Mouse (Mus musculus) midbrain, embryonic 15.5 days (tissue): Measurements from ENCODE around the gene Vipr1. TPM values are rescaled to one million over a fixed set of nuclear protein-coding genes. Genes with fewer than 3 reads are reported as not detected.

ENCODE experiments used
- ATAC-seq: fragments of 200-750 bp; cut with Nextera tagmentation; replicated peaks from 2 replicates; pipeline ENCODE4 v1.8.0; 2017; ENCODE audit warnings: moderate TSS enrichment
- H3K27ac ChIP-seq: fragments of 300-500 bp; sonication (generic); 2 replicates; pipeline ENCODE4 v1.5.1; 2015; ENCODE audit warnings: mild to moderate bottlenecking, inconsistent platforms
- H3K27me3 ChIP-seq: fragments of 300-500 bp; sonication (generic); replicated peaks from 2 replicates; pipeline ENCODE4 v1.6.1; 2015; ENCODE audit warnings: inconsistent platforms
- H3K36me3 ChIP-seq: fragments of 300-500 bp; sonication (generic); replicated peaks from 2 replicates; pipeline ENCODE4 v1.6.1; 2015; ENCODE audit warnings: inconsistent platforms
- H3K4me1 ChIP-seq: fragments of 300-500 bp; sonication (generic); 2 replicates; pipeline ENCODE4 v1.6.1; 2015; ENCODE audit warnings: inconsistent platforms
- H3K4me2 ChIP-seq: fragments of 300-500 bp; sonication (generic); 2 replicates; pipeline ENCODE4 v1.6.1; 2015; ENCODE audit warnings: inconsistent platforms, mild to moderate bottlenecking, moderate library complexity
- H3K4me3 ChIP-seq: fragments of 300-500 bp; sonication (generic); 2 replicates; pipeline ENCODE4 v1.5.1; 2015; ENCODE audit warnings: mild to moderate bottlenecking, inconsistent platforms
- H3K9ac ChIP-seq: fragments of 300-500 bp; sonication (generic); 2 replicates; pipeline ENCODE4 v1.6.1; 2015; ENCODE audit warnings: mild to moderate bottlenecking, inconsistent platforms
- H3K9me3 ChIP-seq: fragments of 300-500 bp; sonication (generic); 2 replicates; pipeline ENCODE4 v1.6.1; 2016; ENCODE audit warnings: inconsistent platforms
- WGBS: fragments of 180-500 bp; shearing (Covaris S2); methylation state at CpG from one replicate; pipeline ENCODE4 v1.1.7; 2015; ENCODE audit warnings: mixed read lengths; 5-methylcytosine and 5-hydroxymethylcytosine counted together
- polyA plus RNA-seq: library from polyadenylated mRNA; unstranded; fragments of >200 nt; fragmentation: Nextera tagmentation; extraction: Ambion mirVana; gene quantifications from 2 replicates; pipeline ENCODE4 v1.2.1, GENCODE M21; 2015

The Vipr1 gene
- polyA plus RNA-seq, 1 experiment from 2014 or later: 0.15 TPM

DNA sequence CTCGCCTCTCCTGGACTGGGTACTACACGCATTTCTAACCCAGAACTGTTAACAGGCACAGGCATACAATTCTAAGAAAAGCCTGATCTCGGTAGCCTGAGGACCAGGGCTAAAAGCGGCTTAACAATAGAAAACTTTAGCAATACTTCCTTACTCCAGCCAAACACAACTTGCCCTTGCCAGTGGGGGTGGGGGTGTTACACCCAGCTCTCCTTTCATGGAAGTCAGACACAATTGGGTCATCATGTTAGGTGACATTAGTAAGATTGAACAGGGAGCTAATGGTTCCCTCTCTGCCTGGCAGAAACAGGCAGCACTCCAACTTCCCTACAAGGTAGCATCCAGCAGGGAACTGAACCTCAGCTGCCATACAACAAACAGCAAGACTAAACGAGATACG, 33.1 kb upstream of the Vipr1 start:
- no peaks in the 10 kb centered on the region for H3K9me3 ChIP-seq
- WGBS: 75% methylated on average over 6 of the region's 6 CpGs
- H3K4me3 ChIP-seq: no peak overlapping the region
- no peaks in the 10 kb centered on the region for H3K4me1 ChIP-seq
- no peaks in the 10 kb centered on the region for H3K36me3 ChIP-seq
- H3K9ac ChIP-seq: no peak overlapping the region
- no peak overlapping the region for H3K27ac ChIP-seq
- no peaks in the 10 kb centered on the region for H3K27me3 ChIP-seq
- H3K4me2 ChIP-seq: no peak overlapping the region
- no peak for ATAC-seq

DNA sequence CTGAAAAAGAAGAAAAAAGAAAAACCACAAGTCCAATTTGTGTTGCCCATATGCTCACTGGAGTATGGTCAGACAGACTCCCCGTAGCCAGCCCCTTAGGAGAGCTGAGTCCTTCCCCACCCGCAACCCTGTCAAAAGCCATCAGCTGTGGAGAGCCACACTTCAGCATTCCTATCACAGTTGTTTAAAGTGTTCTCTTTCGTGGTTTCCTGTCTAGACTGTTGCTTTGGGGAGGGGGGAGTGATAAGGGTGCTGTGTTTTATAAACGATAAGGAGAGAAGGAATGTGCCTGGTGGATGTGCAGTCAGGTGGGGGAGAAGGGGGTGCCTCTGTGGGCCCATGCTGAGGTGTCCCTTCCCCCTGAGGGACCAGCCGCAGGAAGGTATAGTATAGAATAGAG, 29.3 kb upstream of the Vipr1 start:
- Histone ChIP-seq H3K9ac (no peak overlapping the region), H3K4me3 (no peak overlapping the region), H3K4me1 (no peaks in the 10 kb centered on the region), H3K27ac (no peak overlapping the region), H3K36me3 (no peaks in the 10 kb centered on the region), H3K9me3 (no peaks in the 10 kb centered on the region), H3K4me2 (no peak overlapping the region), H3K27me3 (no peaks in the 10 kb centered on the region)
- no peak for ATAC-seq
- 84% methylated on average over 5 of the region's 5 CpGs for WGBS

DNA sequence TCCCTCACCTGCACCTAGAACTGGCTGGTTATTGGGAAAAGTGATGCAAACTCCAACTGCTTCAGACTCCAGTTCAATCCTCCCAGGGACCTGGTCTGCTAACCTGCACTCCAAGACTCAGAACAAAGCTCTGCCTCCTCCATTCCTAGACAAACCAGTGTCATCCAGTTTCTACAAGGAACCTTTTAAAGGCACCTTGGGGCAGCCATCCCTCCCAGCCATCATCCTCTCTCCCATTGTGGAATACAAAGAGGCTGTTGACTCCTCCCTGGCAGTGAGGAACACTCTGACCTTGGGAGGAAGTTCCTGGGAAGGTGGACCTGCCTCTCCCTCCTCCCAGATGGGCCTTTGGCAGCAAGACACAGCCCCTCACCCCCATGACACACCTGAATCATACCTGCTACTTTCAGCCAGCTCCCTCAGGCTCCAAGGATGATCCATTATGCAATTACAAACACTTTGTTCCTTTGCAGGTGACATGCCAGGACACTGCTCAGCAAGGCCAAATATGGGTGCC, 28.2 kb upstream of the Vipr1 start:
- no peak overlapping the region for H3K27ac ChIP-seq
- H3K4me2 ChIP-seq: no peak overlapping the region
- no peak overlapping the region for H3K9ac ChIP-seq
- no peak overlapping the region for H3K4me3 ChIP-seq
- no peaks in the 10 kb centered on the region for H3K9me3 ChIP-seq
- no peaks in the 10 kb centered on the region for H3K36me3 ChIP-seq
- no peaks in the 10 kb centered on the region for H3K4me1 ChIP-seq
- ATAC-seq: no peak
- H3K27me3 ChIP-seq: no peaks in the 10 kb centered on the region

DNA sequence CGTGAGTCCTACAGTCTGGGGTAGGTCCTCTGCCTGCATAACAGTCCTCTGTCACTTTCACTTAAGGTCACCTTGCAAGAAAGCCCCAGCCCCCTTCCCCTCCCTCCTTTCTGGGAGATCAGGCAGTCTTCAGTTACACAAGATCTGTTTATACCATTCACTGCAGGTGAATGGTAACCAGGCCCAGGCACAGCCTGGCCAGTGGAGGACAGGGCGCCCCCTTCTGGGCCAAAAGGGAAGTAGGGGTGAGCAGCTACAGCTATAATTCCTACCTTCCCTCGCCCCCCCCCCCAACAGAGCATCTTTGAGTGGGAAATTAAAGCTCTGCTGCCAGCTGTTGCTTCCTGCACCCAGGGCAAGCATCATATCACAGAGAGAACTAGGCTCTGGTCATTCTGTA, 26.0 kb upstream of the Vipr1 start:
- no peaks in the 10 kb centered on the region for H3K9me3 ChIP-seq
- H3K4me1 ChIP-seq: no peaks in the 10 kb centered on the region
- no peak overlapping the region for H3K27ac ChIP-seq
- no peak overlapping the region for H3K4me2 ChIP-seq
- no peak overlapping the region for H3K9ac ChIP-seq
- H3K27me3 ChIP-seq: no peaks in the 10 kb centered on the region
- no peak overlapping the region for H3K4me3 ChIP-seq
- no peak for ATAC-seq
- 54% methylated on average over 3 of the region's 3 CpGs for WGBS
- H3K36me3 ChIP-seq: no peaks in the 10 kb centered on the region

DNA sequence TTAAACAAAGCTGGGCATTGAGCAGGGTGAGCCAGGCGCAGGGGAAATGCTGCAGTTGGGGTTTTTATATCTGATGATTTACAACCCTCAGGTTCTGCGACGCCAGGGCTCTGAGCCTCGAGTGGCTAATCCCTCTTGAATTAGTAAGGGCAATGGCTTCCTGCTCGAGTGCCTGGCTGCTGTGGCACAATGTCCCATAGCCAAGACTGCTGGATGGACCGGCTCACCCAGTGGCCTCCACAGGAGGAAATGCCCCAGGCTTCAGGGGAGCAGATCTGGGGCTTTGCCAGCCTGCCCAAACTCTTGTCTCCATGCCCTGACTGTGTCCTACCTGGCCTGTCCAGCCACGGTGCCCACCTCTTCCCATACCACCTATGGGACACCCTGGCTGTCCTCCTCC, 23.1 kb upstream of the Vipr1 start:
- Histone ChIP-seq H3K9me3 (no peaks in the 10 kb centered on the region), H3K4me3 (no peak overlapping the region), H3K4me1 (no peaks in the 10 kb centered on the region), H3K4me2 (no peak overlapping the region), H3K27me3 (no peaks in the 10 kb centered on the region), H3K9ac (no peak overlapping the region), H3K27ac (no peak overlapping the region), H3K36me3 (no peaks in the 10 kb centered on the region)
- ATAC-seq: no peak
- WGBS: 49% methylated on average over 7 of the region's 7 CpGs

DNA sequence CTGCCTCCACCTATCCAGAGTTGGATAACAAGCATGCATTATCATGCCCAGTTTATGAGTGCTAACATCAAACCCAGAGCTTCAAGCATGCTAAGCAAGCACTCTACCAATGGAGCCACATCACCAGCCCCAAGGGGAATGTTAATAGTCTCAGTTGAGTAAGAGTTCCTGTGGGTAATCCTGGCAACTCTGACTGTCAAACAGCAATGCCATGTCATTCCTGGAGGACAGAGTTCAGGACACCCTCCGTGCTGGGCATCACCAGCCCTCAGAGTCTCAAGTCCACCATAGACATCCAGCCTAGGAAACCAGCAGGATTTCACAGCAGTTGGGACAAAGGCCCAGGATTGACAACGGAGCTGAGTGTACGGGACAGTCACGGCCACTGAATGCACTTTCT, 19.3 kb upstream of the Vipr1 start:
- no peak for ATAC-seq
- WGBS: 79% methylated on average over 4 of the region's 4 CpGs
- no peaks in the 10 kb centered on the region for H3K27me3 ChIP-seq
- no peaks in the 10 kb centered on the region for H3K36me3 ChIP-seq
- no peaks in the 10 kb centered on the region for H3K9me3 ChIP-seq
- H3K4me2 ChIP-seq: no peak overlapping the region
- no peaks in the 10 kb centered on the region for H3K4me1 ChIP-seq
- no peak overlapping the region for H3K4me3 ChIP-seq
- no peak overlapping the region for H3K27ac ChIP-seq
- H3K9ac ChIP-seq: no peak overlapping the region

DNA sequence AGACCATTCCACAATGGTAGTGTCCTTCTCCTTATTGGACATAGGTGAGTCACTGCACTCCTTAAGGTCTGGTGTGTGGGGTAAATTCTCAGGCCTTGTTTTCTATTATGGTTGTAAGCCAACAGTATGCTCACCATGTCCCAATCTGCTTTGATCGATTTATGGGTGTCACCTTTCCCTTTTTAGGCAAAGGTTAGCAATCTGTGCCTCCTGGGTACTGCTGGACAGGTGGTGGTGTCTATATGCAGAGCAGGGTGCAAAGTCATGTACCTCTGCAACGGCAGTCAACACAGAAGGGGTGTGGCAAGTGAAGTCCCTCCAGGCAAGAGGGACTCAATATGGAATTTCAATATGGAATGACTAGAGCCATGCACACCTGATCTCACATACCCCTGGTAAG, 17.6 kb upstream of the Vipr1 start:
- Histone ChIP-seq H3K4me3 (no peak overlapping the region), H3K9me3 (no peaks in the 10 kb centered on the region), H3K27me3 (no peaks in the 10 kb centered on the region), H3K36me3 (no peaks in the 10 kb centered on the region), H3K9ac (no peak overlapping the region), H3K27ac (no peak overlapping the region), H3K4me1 (no peaks in the 10 kb centered on the region), H3K4me2 (no peak overlapping the region)
- ATAC-seq: no peak
- WGBS: 84% methylated on average over 2 of the region's 2 CpGs

DNA sequence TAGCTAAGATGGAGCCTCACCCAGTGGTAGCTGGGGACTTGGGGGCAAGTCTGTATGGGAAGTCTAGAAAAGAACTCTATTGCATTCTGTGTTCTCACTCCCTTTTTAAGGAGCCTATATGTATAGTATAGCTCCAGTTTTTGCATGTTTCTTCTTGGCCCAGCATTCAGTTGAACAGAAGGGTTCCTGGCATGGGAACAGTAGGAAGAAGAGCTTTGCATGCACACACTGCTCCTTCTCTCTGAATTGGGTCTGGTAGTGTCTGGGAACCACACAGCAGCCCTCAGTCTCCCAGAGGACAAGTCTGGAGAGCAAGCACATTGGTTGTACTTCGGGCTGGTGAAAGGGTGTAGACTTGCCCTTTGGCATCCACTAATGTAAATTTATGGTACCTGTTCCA, 11.9 kb upstream of the Vipr1 start:
- WGBS: 69% methylated on average over 1 of the region's 1 CpGs
- Histone ChIP-seq H3K4me3 (no peak overlapping the region), H3K27me3 (no peaks in the 10 kb centered on the region), H3K9ac (no peak overlapping the region), H3K4me1 (no peaks in the 10 kb centered on the region), H3K9me3 (no peaks in the 10 kb centered on the region), H3K4me2 (no peak overlapping the region), H3K36me3 (no peaks in the 10 kb centered on the region), H3K27ac (no peak overlapping the region)
- no peak for ATAC-seq

DNA sequence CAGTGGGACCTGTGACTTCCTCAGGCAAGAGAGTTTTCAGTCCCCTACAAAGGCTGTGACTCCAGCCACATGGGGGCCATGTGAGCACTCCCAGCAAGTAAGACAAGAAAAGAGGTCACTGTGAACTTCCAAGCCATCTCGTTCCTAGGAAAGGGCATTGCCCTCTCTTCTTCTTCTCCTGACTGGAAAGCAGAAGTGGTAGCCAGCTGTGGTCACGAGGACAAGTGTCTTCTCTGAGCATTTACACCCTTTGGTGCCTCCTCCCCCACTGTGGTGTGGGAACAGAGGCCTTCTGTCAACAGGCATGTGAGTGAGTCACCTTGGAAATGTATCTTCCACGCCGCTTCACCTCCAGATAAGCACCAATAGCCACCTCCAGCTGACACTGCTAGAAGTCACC, 10.6 kb upstream of the Vipr1 start:
- no peak for ATAC-seq
- H3K27ac ChIP-seq: no peak overlapping the region
- H3K36me3 ChIP-seq: no peaks in the 10 kb centered on the region
- H3K9ac ChIP-seq: no peak overlapping the region
- H3K4me2 ChIP-seq: no peak overlapping the region
- no peaks in the 10 kb centered on the region for H3K9me3 ChIP-seq
- 72% methylated on average over 4 of the region's 4 CpGs for WGBS
- H3K4me3 ChIP-seq: no peak overlapping the region
- H3K27me3 ChIP-seq: no peaks in the 10 kb centered on the region
- H3K4me1 ChIP-seq: no peaks in the 10 kb centered on the region

DNA sequence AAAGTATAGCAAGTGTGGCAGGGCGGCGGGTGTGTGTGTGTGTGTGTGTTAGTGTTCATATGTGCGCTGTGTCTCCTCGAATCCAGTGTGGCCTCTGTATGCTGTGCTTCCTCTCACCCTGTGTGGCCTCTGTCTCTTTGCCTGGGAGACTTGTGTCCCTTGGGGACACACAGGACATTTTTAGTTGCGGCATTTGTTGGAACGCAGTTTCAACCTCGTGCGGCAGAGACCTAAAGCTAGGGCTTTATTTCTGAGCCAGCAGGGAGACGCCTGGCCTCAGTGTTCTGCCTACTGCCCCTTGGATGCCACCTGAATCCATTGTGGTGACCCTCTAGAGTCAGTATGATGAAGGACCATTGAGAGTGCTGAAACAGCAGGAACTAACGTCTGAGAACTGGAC, 9.6 kb upstream of the Vipr1 start:
- no peaks in the 10 kb centered on the region for H3K27me3 ChIP-seq
- no peak overlapping the region for H3K4me2 ChIP-seq
- no peaks in the 10 kb centered on the region for H3K9me3 ChIP-seq
- H3K36me3 ChIP-seq: no peaks in the 10 kb centered on the region
- WGBS: 89% methylated on average over 10 of the region's 10 CpGs
- no peak overlapping the region for H3K9ac ChIP-seq
- ATAC-seq: no peak
- no peak overlapping the region for H3K4me3 ChIP-seq
- no peak overlapping the region for H3K27ac ChIP-seq
- no peaks in the 10 kb centered on the region for H3K4me1 ChIP-seq

DNA sequence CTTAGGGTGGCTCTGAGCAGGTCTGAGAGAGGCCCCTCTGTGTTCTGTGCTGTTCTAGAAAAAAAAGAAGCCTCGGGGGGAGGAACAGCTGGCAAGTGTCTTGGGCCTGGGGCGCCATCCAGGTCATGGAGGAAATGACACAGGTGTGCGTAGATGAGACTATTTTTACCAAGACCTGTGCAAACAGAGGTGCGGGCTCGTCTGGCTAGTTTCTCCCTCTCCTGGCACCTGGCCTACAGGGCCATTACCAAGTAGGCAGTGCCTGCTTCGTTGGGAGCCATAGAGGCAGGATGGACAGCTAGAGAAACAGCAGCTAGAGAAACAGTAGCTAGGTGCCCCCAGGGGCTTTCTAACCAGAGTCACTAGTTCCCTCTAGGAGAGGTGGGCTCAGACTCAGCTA, 9.2 kb upstream of the Vipr1 start:
- no peaks in the 10 kb centered on the region for H3K4me1 ChIP-seq

DNA sequence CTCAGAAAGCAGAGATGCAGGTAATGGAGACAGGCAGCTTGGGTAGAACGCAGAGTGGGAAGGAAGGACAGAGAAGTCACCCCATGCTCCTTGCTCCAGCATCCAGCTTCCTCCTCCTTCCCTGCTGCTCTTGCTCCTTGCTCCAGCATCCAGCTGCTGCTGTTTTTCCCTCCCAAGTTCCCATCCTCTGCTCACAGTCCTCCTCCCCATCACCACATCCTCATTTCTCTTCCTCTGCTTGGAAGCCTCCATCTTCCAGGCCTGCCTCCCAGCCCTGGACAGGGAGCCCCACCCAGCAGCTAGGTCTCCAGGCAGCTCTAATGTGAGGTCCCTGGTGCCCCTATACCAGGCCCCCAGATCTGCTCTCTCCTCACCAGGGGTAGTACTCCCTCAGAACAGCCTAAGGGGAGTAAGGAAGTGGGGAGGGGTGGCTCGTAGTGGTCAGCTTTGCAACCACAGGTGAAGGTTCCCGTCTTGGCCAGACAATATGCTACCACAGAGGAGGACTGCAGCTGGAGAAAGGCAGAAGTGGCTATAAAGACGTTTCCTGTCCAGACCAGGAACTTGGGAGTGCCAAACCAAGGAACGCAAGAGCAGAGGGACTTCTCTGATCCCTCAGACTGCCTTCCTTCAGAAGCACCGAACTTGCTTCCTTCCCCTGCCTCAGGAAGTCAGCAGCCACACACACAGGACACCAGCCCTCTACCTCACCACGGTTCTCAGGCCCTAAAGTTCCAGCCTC, 6.5 kb upstream of the Vipr1 start:
- no peaks in the 10 kb centered on the region for H3K36me3 ChIP-seq
- H3K9ac ChIP-seq: no peak overlapping the region
- H3K9me3 ChIP-seq: no peaks in the 10 kb centered on the region
- 61% methylated on average over 7 of the region's 7 CpGs for WGBS
- H3K4me2 ChIP-seq: no peak overlapping the region
- no peak overlapping the region for H3K4me3 ChIP-seq
- no peak for ATAC-seq
- no peak overlapping the region for H3K27ac ChIP-seq
- peaks cover 15% of the 10 kb centered on the region for H3K27me3 ChIP-seq
- H3K4me1 ChIP-seq: no peaks in the 10 kb centered on the region

More for the DNA sequence above, 9.2 kb upstream of the Vipr1 start:
- WGBS: 84% methylated on average over 6 of the region's 6 CpGs
- H3K4me3 ChIP-seq: no peak overlapping the region
- H3K4me2 ChIP-seq: no peak overlapping the region
- no peak overlapping the region for H3K9ac ChIP-seq
- H3K36me3 ChIP-seq: no peaks in the 10 kb centered on the region
- no peak for ATAC-seq
- no peaks in the 10 kb centered on the region for H3K27me3 ChIP-seq
- H3K27ac ChIP-seq: no peak overlapping the region
- H3K9me3 ChIP-seq: no peaks in the 10 kb centered on the region

DNA sequence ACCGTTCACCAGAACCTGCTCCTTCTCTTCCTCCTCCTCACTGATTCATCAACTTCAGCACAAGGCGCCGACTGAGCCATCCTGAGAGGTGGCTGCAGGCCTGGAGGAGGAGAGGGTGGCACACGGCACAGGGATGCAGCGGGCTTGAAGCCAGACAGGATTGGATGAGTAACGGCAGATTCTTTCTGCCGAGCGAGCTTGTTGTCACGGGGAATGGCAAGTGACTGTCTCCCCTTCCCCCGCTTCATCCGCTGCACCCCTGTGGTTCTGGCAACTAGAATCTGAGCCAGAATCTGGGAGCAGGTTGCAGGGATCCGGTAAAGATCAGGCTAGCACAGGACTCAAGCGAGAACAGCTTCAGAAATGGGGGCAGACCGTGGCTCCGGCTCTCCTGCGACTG, 2.7 kb upstream of the Vipr1 start:
- Histone ChIP-seq H3K36me3 (no peaks in the 10 kb centered on the region), H3K4me2 (no peak overlapping the region), H3K4me3 (no peak overlapping the region), H3K9ac (no peak overlapping the region), H3K4me1 (peaks cover 20% of the 10 kb centered on the region), H3K27ac (no peak overlapping the region), H3K9me3 (no peaks in the 10 kb centered on the region), H3K27me3 (peaks cover 48% of the 10 kb centered on the region)
- 43% methylated on average over 16 of the region's 16 CpGs for WGBS
- ATAC-seq: no peak
